Mouse (Mus musculus): ENCODE measurements at regions not wholly inside any gene's neighbourhood (a gene's known extent, or its start where the extent isn't known, plus 50 kb on each side); places are given as distances from the start of the nearest gene placed in this dataset.

GRCm38 (mm10) chr12:77785647-77786046 lies 408.4 kb upstream of the Gm6657 start:
- DNase-seq: no peak

- no peak for DNase-seq
Measured at GRCm38 (mm10) chr12:77786678-77787077, 407.4 kb upstream of the Gm6657 start.

GRCm38 (mm10) chr12:77788273-77788672 lies 405.8 kb upstream of the Gm6657 start:
- no peak for DNase-seq

GRCm38 (mm10) chr12:77789427-77789826 lies 404.6 kb upstream of the Gm6657 start:
- no peak for DNase-seq

DNA sequence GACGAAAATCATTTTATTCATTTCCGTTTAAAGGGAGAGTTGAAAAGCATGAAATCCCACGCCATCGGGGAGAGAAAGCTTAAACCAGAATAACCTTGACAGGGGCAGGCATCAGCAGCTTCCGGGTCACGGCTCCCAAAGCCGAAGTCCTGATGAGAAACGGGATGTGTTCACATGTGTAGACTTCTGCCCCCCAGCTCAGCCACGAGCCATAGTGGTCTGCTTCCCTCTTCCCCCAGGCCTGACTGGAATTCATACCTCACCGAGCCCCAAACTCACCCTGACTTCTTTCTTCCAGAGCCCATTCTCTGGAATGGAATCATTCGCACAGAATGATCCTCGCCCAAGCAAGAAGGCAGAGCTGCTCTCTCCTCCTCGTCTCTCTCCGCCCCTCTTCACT lies 404.2 kb upstream of the Gm6657 start:
- no peak for DNase-seq

DNA sequence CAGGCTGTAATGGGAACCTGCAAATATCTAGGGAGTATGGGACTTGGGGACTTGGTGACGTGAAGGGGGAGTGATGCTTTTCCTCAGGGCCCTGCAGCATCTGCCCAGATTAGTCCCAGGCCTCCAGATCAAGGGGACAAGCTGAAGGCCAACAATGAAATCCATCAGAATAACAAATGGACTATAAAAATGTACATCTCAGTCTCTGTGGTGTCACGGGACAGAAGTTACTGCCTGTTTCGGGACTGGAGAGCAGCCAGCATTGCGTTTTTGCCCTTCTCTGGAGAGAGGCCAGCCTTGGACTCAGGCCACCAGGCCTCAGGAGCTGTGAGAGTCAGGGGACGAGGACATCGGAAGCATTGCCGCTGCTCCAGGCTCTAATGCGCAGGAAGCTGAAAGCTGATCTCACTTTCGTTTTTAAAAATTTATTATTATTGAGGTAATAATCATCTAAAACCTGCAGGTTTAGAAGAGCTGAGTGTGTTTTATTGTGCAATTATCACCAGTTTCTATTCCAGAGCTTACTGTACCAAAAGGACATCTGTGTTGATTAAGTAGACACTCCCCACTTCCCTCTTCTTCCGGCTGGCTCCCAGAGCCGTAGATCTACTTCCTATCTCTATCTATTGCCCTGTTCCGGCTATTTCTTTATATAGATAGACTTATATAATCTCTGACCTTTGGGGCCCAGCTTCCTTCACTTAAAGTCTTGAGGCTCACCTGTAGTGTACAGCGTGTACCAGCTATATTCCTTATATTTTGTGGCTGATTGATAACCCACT lies 403.0 kb upstream of the Gm6657 start:
- peak; percentile 77 for DNase-seq

DNA sequence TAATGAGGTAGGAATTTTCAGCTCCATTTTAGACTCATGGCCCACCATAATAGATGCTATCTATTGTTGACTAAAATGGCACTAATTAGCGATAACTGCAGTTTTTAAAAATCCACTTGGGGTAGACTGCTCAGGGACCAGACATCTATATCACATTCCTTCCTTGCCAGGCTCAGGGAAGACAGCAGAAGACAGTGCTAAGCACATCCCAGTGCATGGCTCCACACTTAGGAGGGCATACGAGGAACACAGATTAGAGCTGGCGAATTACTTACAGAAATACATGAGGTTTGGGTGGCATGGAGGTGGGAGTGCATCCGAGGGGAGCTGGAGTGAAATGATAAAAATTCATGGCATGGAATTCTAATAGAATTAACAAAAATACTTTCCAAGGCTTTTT lies 395.5 kb upstream of the Gm6657 start:
- no peak for DNase-seq

DNA sequence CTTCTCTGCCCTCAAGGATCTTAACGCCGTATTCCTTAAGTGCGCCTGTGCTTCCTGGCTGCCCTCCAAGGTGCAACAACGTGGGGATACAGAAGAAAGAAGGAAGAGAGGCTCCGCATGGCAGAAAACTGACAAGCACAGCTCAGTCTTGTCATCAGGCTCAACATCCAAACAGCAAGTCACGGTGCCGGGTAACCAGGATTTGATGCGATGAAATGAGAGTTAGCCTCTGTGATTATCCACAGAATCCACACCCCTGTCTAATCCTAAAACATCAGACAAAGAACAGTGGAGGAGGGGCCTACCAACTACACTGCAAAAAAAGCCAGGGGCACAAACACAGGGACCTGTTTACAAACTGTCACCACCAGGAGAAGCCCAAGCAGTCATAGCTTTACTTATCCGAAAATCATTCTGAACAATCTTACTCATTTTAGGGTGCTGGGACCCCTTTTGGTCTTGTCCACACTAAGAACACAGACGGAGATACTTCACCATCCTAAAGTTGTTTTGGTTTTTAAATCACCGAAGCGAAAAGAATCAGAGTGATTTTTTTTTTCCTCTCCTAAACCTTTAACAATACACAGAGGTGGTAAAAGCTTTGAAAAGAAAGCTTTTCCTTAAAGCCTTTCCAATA lies 394.8 kb upstream of the Gm6657 start:
- no peak for DNase-seq

DNA sequence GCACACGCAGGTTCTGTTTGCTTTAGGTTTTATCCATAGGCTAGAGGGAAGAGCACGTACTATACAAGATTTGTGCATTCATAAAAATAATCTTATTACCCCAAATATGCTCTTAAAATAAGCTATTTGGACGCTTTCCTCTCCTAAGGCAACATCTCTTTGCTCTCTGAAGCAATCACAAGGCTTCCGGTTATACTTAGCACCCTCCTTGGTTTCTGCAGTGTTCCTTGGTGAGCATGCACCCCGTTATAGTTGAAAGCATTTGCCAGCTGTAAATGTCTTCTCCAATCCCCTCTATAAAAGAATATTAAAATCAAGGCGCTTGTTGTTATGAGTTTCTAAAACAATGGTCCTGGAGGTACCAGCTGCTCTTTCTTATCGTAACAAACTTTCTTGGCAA lies 386.4 kb upstream of the Gm6657 start:
- DNase-seq: no peak

- DNase-seq: peak; percentile 40
Measured at GRCm38 (mm10) chr12:77811276-77811675, 382.8 kb upstream of the Gm6657 start.

- no peak for DNase-seq
Measured at GRCm38 (mm10) chr12:77819456-77819855, 374.6 kb upstream of the Gm6657 start.

GRCm38 (mm10) chr12:77823381-77824030 lies 370.5 kb upstream of the Gm6657 start:
- DNase-seq: peak; percentile 40

DNA sequence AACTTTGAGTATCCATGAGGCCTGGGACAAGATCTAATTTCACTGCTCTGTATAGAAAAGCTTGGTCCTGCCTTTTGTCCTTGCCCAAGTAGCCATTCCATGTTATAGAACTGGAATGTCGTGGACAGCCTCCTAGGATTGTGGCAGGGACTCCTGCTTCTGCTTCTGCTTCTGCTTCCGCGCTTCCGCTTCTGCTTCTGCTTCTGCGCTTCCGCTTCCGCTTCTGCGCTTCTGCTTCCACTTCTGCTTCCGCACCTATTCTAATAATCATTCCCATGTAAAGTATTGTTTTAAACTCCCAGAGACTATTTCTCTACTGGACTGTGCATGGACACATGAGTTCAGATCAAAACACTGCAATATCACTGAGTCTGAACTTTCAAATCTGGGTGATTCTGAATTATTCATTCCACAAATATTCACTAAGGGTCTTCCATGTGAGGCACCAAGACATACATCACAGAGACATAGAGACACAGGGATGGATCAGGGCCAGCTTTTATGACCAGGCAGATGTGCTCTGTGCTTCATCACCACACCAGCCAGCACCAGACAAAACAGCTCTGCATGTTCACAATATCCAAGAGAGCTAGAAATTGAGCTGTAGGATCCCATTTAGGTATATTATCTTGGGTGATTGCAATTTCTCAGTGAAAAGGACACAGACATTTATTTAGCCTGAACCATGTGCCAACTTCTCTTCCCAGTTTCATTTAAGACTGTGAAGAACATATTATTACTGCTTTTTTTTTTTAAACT lies 360.5 kb upstream of the Gm6657 start:
- no peak for DNase-seq

- DNase-seq: no peak
Measured at GRCm38 (mm10) chr12:77834891-77835290, 359.2 kb upstream of the Gm6657 start.

- no peak for DNase-seq
Measured at GRCm38 (mm10) chr12:77836231-77836630, 357.8 kb upstream of the Gm6657 start.

GRCm38 (mm10) chr12:77841844-77842415 lies 352.1 kb upstream of the Gm6657 start:
- no peak for DNase-seq

GRCm38 (mm10) chr12:77852595-77853577 lies 341.2 kb upstream of the Gm6657 start:
- no peak for DNase-seq

GRCm38 (mm10) chr12:77854281-77855075 lies 339.6 kb upstream of the Gm6657 start:
- no peak for DNase-seq

DNA sequence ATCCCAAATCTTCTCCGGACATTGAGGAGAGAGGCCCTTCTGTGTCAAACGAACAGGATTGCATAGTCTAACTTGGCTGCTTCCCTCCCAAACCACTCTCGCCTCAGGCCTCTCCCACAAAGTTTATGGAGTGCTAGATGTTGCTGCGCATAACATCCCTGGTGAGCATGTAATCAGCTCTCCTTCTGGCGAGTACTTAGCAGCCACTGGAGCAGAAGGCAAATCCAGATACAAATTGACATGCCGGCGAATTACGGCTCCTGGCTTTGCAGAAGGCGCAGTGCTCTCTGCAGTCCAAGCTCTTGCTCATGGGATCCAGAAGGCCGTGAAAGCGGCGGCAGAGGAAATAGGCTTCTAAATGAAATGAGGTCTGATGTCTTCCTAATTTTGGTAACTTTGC lies 338.2 kb upstream of the Gm6657 start:
- DNase-seq: no peak

GRCm38 (mm10) chr12:77857281-77857680 lies 336.8 kb upstream of the Gm6657 start:
- no peak for DNase-seq
